Mouse (Mus musculus): ENCODE results near the gene Zswim1.

- no peak; the same call in 2 of the 3 replicates for TF ChIP-seq TAL1 (IDR thresholded peaks at IDR 0.05; ENCODE audit: low read length)
- TF ChIP-seq GATA1 (IDR thresholded peaks at IDR 0.05; ENCODE audit: low read length): no peak
Measured at GRCm38 (mm10) chr2:164803201-164803920, 19.1 kb upstream of the Zswim1 start.

Data from erythroblast, embryonic 14.5 days (primary cell).